Mouse (Mus musculus): ENCODE measurements around the gene Traip. TPM values are rescaled to one million over a fixed set of nuclear protein-coding genes. Genes with fewer than 3 reads are reported as not detected.

The Traip gene
- total RNA-seq (2023), result 8.8 TPM

GRCm38 (mm10) chr9:107949922-107950235 is at the start of gene Traip:
Traip (plus strand) TSS chr9:107950136.

GRCm38 (mm10) chr9:107906252-107906966 is 43.5 kb upstream of the Traip start, which contains the start of gene Mst1r:
Mst1r (plus strand) TSS chr9:107906873.

GRCm38 (mm10) chr9:107928169-107928568 is 21.8 kb upstream of the Traip start, which contains the start of gene Actl11:
Actl11 (plus strand) TSS chr9:107928469.

GRCm38 (mm10) chr9:107935374-107935773 is 14.6 kb upstream of the Traip start, which contains the start of gene Camkv:
Camkv (plus strand) TSS chr9:107935674.

DNA sequence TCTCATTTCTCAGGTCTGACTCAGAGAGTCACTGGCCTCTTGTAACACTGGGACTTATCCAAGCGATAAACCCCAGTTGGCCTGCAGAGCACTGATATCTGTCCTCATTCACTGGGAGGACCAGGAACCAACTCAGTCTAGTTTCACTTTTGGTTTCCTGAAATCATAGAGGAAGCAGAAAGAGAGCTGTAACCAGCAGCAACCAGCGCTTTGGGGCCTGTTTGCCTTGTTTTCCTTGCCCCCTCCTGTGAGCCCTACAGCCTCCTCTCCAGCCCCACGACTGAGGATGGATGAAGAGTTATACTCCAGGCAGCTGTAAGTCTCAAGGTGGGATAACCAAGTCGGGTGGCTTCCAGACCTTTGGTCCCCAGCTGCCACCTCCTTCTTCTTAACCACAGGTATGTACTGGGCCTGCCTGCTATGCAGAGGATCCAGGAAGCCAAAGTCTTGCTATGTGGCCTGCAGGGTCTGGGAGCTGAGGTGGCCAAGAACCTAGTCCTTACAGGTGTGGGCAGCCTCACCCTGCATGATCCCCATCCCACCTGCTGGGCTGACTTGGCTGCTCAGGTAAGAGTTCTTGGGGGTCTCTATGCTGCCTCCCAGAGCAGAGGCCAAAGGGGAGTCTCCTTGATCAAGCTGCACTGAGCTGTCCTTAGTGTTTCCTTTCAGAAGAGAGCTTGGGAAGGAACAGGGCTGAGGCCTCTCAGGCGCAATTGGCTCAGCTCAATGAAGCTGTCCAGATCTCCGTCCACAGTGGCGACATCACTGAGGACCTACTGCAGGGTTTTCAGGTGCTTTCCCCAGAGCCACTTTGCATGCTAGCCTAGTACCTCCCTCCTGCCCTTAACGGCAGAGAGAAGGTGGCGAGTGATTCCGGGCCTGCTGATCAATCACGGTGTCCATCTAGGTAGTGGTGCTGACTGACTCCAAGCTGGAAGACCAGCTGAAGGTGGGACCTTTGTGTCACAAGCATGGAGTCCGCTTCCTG is 25.8 kb downstream of the Traip start, which contains the start of gene Uba7:
Gene Uba7, plus strand, starts transcription at position 107 of the 988 bp plus-strand sequence.

DNA sequence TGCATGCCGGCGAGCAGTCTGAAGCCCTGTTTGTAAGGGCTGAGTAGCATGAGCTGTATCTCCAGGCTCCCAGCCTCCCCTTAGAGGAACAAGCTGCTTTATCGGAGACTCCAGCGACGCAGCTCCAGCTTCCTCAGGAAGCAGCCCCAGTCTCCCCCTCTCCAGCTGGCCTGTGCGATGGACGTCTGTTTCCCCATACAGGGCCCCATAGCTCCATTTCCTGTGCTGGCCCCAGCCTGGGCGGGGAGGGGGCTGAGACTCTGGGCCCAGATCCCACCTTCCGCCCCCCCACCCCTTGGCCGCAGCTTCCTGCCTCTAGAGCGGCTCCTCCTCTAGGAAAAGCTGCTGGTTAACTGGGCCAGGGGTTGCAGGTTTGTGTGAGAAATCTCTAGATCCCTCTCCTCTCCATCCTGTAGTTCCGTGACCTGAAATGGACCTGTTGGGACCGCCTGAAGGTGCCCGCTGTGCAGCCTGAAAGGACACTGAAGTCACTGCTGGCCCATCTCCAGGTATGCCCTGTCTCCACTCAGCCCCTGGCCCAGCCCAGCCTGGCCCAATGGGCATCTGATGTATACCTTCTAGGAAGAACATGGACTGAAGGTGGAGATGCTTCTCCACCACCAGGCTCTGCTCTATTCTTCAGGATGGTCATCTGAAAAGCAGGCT is 32.9 kb downstream of the Traip start, which contains the start of gene Gm20661:
Gene Gm20661, plus strand, starts transcription at position 378 of the 666 bp plus-strand sequence.

DNA sequence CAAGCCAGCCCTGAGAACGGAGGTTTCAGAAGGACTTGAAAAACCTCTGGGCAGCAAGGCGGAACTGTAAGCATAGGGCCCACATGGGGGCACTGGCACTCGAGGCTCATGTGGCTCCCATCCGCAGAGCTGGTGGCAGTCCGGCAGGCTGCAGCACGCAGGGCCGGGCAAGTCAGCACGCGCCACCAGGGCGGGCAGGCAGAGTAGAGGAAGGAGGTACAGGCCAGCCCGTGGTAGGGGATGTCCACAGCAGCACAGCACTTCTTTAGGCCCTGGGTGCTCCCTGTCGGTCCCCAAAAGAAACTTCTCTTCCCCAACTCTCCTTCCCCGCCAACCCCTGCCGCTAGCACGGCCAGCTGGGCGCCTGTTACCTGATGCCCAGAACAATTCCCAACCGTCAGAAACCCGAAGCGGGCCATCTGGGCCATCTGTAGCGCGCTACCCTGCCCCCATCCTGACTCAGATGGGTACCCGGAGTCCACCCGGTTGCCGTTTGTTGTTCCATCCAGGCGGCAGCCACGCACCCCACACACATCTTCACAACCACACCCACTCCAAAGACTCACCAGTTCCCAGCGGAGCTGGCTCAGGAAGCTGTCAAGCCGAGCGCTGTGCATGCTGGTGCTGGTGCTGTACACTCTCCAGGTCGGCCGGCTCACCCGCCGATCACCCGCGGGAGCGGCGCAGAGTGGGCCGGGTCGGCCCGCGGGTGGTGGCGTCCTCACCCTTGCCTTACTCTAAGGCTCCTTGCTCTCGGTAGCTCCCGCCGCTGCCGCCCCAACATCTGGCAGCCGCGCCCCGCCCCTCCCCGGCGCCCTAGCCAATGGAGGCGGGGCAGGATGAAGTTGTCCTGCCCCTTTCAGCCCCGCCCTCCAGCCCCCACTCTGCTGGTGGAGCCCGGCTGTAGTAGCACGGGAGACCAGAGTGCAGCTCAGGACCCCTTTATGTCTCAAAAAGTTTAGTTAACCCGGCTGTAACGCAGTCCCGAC is 35.5 kb downstream of the Traip start, which contains the start of gene Inka1:
Gene Inka1, minus strand, starts transcription at position 749 of the 989 bp plus-strand sequence.

GRCm38 (mm10) chr9:107992197-107992596 is 42.3 kb downstream of the Traip start, which contains the start of gene Cdhr4:
Cdhr4 (plus strand) TSS chr9:107992497.

DNA sequence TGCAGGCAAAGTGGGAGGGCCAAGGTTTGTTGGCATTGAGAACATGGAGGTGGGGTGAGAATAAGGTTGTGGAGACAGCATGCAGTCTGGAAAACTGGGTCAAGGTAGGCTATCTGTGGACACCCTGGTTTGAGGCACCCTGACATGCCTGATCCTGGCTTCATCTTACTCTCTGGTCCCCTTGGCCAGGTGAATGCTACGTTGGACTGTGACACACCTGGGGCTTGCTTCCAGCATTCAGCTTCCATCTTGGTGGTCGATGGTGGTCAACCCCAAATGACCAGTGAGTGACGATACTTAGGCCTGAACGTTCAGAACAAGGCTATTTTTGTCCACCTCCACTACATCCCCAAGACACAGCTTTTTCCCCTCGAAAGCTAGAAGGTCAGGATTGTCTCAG is 46.1 kb downstream of the Traip start, which contains the start of gene Gm20662:
Gene Gm20662, plus strand, starts transcription at position 301 of the 400 bp plus-strand sequence.

DNA sequence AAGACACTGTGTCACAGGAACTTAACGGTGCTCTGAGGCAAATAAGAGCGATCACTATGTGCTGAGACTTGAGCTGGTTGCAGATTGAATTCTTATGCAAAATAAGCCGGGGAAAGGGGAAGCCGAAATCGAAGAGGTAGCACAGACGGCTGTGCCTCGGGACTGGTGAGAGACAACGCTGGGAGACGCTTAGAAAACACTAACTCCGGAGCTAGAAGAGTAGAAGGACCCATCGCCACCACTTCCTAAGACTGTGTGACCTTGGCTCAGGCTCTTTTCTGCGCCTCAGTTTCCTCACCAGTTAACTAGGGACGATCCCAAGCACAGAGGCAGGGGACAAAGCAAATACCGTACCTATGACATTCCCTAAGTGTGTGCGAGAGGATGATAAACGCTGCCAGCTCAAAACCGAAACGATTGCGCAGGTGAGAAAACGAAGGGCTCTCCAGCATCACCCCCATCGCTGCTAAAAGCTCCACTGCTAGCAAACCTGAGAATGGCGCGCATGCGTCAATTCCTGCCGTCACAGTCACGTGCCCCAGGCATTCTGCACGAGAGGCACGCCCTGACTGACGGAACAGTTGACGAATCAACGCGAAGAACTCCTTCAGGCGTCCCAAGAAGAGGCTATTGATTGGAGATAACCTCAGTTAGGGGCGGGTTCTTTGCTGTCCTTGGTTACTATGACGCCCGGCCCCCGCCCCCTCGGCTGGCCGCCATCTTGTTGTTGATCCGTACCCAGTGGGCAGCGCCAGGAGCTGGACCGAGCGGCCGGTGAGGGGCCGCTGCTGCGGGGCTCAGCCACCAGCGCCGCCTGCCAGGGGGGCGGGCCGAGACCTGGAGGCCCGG is 52.2 kb downstream of the Traip start, which contains the start of gene Ip6k1:
Gene Ip6k1, plus strand, starts transcription at position 580 of the 849 bp plus-strand sequence.

Other genes with a start within 250 kb of the Traip start
- gene Sema3f, start 239.7 kb upstream of the Traip start, total RNA-seq (2023), result 2.0 TPM
- 262 TPM for gene Rbm5, start 179.1 kb upstream of the Traip start, total RNA-seq (2023)
- 139 TPM for gene Rbm6, start 76.9 kb upstream of the Traip start, total RNA-seq (2023)
- 18.6 TPM for gene Mon1a, start 62.0 kb upstream of the Traip start, total RNA-seq (2023)
- gene Mst1r, start 43.3 kb upstream of the Traip start, total RNA-seq (2023), result 0.24 TPM
- not detected for gene Actl11, start 21.7 kb upstream of the Traip start, total RNA-seq (2023)
- gene Camkv, start 14.5 kb upstream of the Traip start, total RNA-seq (2023), result not detected
- 186 TPM for gene Uba7, start 25.4 kb downstream of the Traip start, total RNA-seq (2023)
- 0.89 TPM for gene Gm20661, start 32.9 kb downstream of the Traip start, total RNA-seq (2023)
- 2.2 TPM for gene Inka1, start 35.7 kb downstream of the Traip start, total RNA-seq (2023)
- gene Cdhr4, start 42.4 kb downstream of the Traip start, total RNA-seq (2023), result 3.0 TPM
- not detected for gene Gm20662, start 46.2 kb downstream of the Traip start, total RNA-seq (2023)
- 143 TPM for gene Ip6k1, start 52.4 kb downstream of the Traip start, total RNA-seq (2023)
- gene Gmppb, start 99.1 kb downstream of the Traip start, total RNA-seq (2023), result 23.9 TPM
- 6.9 TPM for gene Amigo3, start 103.0 kb downstream of the Traip start, total RNA-seq (2023)
- 0.71 TPM for gene Mst1, start 130.3 kb downstream of the Traip start, total RNA-seq (2023)
- gene Rnf123, start 133.2 kb downstream of the Traip start, total RNA-seq (2023), result 168 TPM
- 110 TPM for gene Apeh, start 144.5 kb downstream of the Traip start, total RNA-seq (2023)
- 1.1 TPM for gene Bsn, start 240.2 kb downstream of the Traip start, total RNA-seq (2023)